Mouse (Mus musculus) inflammation-experienced regulatory T-cells (primary cell): ENCODE data around the gene Ism1. TPM values are rescaled to one million over a fixed set of nuclear protein-coding genes. Genes with fewer than 3 reads are reported as not detected.

Experiments used
- polyA plus RNA-seq, 2 experiments: library from polyadenylated mRNA; unstranded; fragments of 100-300 nt; shearing (Covaris generic); gene quantifications; one replicate each; pipeline ENCODE4 v1.2.1; 2017

Gene Ism1
- under 1 TPM in 1 of 2 experiments, not detected in 1; 0.23 TPM for polyA plus RNA-seq

GRCm38 (mm10) chr2:139677809-139678274 lies at the start of gene Ism1:
Gene Ism1, plus strand, starts transcription at chr2:139678178.

Other genes with a start within 250 kb of the Ism1 start
- under 1 TPM in 1 of 2 experiments, not detected in 1; 0.24 TPM for gene Sptlc3, start 184.3 kb upstream of the Ism1 start, polyA plus RNA-seq